Mouse (Mus musculus) ZHBTc4 (cell line): ENCODE data around the gene Nup85.

ENCODE experiments used
- DNase-seq: peaks from one replicate; pipeline ENCODE4 v3.0.0-alpha.2; 2011; ENCODE audit warnings: low read depth, low spot score

Nup85 gene

GRCm38 (mm10) chr11:115632247-115632646, 68.0 kb downstream of the Nup85 start:
- no peak for DNase-seq

DNA sequence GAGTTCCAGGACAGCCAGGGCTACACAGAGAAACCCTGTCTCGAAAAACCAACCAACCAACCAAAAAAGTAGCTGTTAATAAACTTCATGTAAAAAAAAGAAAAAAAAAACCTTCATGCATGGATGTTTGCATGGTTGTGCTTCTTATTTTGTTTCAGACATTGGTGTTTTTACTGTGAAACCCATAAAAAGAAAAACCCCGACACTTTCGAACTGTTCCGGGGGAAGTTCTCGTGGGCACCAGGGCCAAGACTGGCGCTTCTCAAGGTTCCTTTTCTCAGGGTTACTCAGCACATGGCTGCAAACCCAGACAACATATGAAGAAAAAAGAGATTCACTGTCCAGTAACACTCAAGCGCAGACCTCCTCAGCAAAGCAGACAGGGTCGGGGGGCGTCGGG, 68.6 kb downstream of the Nup85 start:
- no peak for DNase-seq
